Mouse (Mus musculus): ENCODE results near the gene Zfpl1. TPM values are rescaled to one million over a fixed set of nuclear protein-coding genes. Genes with fewer than 3 reads are reported as not detected.
"Not testable (repeated sequence)": the region's sequence is repeated elsewhere in the genome, so short reads cannot be mapped to it uniquely, and the experiment has no call there.

Zfpl1 gene
- total RNA-seq (2021), result 10 to 100 TPM; 38.9 to 43.5 TPM
- polyA plus RNA-seq (2012; rRNA removed), result 91.2 and 122 TPM in 2 replicates
- long read RNA-seq, transcript Zfpl1-201 (8 exons, 1,287 nt), result minor isoform, 7 of 29 reads
- long read RNA-seq, transcript Zfpl1-208 (8 exons, 922 nt), result major isoform, 15 of 29 reads
- long read RNA-seq, partial matches to known transcripts, result 2 of 29 reads
- long read RNA-seq, other reads (novel, unspliced or antisense), result 5 of 29 reads

DNA sequence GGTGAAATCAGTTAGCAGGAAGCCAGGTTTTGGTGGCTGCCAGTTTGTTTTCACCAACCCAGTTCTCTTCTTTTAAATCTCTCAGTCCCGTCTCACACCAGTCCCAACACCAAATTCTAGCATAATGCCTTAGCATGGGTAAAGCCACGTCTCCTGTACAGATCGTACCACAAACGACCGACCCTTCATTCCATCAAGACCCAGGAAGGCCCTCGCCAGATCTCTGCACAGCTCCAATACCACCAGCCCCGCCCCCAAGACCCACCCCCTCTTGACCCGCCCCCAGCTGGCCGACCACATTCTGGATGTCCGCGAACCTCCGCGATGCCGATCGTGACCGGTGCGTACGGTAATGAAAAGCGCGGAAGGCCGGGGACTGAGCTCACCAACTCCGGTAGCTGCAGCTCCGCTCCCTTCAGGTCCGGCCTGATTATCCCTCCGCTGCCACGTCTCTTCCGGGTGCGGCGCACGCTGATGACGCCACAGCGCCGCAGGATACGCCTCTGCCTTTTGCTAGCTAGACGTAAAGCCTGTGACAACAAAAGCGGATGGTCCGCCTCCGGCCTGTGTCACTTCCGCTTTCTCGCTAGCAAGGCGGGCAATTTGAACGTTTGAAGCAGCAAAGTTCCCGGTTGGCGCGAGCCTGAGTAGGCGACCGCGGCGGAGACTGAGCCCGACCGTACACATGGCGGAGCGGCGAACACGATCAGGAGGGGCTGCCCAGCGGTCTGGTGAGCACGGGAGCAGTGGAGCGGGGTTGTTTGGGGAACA lies at the start of gene Zfpl1, which contains the start of gene Cdca5:
TSS of gene Zfpl1 (minus strand) at position 479 of the 771 bp plus-strand sequence.
TSS of gene Cdca5 (plus strand) at position 506 of the 771 bp plus-strand sequence.
- DNase-seq, result peak; percentile 96

DNA sequence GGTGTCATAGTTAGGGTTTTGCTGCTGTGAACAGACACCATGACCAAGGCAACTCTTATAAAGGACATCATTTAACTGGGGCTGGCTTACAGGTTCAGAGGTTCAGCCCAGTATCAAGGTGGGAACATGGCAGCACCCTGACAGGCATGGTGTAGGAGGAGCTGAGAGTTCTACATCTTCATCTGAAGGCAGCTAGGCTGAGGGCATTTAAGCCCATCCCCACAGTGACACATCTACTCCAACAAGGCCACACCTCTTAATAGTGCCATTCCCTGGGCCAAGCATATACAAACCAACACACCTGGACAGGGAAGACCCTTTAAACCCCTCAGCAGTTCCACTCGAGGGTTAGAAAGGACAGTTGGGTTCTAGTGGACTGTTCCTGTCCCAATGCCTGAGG lies 48.4 kb upstream of the Zfpl1 start:
- not testable (repeated sequence) for DNase-seq

DNA sequence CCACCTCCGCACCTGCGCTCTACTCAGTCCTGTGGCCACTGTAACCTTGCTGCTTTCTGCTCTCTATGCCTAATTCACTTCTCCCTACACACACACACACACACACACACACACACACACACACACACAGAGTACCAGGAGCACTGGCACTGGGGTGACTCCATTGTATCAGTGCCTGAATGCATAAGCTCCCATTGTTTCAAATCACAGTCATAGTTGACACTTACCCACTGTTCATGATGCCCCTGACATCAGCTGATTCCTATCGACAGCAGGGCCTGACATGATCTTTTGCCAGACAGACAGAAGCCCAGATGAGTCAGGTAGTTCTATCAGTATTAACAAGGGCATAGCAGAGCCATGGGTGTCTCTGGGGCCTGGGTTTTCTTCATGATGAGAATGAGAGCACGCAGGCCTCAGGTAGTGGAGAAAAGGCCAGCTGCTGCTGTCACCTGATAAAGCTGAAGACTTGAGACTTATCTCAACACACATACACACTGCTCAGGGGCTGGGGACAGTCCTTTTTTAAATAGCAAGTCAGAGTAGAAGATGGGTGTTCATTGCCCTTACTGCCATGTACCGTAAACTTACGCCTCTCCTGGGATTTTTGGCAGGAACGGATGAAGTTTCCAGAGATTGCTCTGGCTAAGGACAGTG lies 47.5 kb upstream of the Zfpl1 start:
- no peak for DNase-seq

DNA sequence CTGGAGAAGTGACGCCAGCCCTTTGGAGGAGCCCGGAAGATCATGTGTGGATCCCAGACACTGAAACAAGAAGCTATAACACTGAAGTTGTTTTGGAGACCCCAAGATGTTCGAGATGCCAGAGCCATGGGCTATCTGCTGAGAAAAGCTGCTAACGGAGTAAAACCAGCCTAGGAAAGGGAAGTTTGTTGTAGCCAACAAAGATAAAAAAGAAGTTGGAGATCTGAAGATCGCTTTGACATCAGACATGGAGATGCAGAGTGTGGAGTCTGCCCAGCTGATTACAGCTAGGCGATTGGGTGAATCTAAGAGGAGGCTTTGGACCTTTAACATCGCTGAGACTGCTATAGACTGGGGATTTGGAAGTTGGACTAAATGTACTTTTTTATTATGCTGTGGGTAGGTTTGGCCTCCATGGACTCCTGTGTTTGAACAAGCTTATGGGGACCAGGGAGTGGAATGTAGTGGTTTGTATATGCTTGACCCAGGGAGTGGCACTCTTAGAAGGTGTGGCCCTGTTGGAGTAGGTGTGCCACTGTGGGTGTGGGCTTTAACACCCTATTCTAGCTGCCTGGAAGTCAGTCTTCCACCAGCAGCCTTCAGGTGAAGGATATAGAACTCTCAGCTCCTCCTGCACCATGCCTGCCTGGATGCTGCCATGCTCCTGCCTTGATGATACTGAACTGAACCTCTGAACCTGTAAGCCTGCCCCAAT lies 45.8 kb upstream of the Zfpl1 start:
- not testable (repeated sequence) for DNase-seq

DNA sequence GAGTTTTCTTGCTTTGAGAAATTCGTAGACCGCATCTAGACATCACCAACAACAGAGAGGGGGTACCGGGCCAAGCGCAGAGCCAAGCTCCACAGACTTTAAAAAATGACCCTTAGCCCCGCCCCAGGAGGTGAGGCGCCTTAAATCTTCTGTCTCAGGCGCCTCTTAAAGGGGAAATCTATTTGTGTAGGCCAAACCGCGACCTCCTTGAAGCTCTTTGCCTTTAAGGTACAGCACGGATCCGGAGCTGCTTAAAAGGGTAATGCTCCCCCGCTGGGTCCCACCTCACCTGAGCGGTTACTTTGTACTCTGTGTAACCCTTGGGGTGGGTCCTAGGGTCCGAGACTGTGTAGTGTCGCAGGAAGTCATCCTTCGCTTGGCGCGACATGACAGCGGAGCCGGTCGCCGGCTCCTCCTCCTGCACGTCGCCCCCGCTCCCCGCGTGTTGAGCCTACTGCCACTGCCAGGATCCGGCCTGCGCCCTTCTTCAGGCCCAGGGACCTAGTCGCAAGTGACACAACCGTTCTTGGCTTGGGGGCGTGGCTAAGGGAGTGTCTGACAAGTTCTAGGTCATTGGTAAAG lies 43.1 kb upstream of the Zfpl1 start, which contains the start of gene Snx15:
TSS of gene Snx15 (minus strand) at position 545 of the 582 bp plus-strand sequence.
- DNase-seq, result peak; percentile 97

DNA sequence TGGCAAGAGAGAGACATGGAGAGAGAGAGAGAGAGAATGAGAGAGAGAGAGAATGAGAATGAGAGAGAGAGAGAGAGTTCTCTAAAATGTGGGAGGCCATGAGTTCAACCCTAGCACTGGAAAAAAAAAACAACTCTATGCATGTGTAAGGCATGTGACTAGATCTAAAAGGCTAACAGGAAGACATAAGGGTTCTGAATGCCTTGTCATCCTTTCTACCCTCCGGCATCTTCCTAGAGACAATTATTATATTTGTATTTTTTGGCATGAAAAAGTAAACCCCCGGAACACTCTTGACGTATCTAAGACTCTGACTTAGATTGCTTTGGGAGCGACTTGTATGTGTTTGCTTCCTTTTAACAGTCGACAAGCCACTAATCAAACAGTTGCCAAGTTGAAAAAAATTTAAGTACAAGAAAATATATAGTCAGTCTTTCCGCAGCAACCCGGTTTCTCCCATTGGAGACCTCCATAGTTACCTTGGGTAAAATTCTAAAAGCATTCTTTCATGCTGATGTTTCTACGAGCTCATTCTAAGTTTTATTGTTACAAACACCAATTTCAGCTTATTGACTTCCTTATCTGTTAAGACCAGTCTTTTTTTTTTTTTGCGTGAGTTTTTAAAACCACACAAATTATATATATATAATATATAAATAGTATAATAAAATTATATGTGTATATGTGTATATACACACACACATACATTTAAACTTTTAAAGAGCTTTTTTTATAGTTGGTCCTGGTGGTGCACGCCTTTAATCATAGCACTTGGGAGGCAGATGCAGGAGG lies 42.2 kb upstream of the Zfpl1 start:
- DNase-seq, result no peak

DNA sequence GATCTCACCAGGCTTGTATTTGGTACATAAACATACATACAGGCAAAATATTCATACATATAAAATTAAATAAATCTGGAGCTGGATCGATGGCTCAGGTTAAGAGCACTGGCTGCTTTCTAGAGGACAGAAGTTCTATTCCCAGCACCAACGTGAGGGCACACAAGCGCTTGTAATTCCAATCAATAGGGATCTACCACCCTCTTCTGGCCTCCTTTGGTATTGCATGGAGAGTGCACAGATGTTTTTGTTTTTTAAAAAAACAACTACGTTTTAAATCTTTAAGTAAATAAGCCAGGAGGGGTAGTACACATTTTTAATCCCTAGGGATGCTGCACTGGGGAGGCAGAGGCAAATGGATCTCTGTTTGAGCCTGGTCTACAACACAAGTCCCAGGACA lies 41.5 kb upstream of the Zfpl1 start:
- DNase-seq, result no peak

DNA sequence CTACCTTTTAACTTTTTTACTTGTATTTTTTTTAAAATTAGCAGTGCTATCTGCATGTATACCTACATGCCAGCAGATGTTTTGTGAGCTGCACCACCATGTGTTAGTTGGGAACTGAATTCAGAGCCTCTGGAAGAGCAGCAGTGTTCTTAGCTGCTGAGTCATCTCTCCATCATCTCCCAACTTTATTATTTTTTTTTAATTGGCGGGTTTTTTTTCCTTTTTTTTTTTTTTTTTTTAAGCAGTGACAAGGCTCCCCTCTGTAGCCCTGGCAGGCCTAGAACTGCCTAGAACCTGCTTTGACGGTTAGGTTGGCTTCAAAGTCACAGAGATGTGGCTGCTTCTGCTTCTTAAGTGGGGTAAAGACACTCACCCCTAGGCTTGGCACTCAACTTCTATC lies 40.1 kb upstream of the Zfpl1 start:
- DNase-seq, result no peak

DNA sequence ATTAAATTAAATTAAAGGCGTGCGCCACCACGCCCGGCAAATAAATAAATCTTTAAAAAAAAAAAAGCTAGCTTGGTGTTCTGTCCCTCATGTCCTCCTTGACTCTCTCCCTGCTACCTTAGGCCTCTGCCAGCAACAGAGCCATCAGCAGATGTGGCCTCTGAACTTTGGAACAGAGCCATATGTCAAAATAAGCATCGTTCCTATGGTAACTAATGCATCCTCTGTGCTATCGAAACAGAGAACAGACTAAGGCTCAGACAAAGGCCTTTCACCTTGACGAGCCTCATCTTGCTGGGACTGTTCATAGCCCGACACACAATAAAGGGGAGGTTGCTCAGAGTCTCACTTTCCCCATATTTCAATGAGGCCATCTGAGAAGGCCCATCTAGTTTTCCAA lies 38.6 kb upstream of the Zfpl1 start:
- no peak for DNase-seq

DNA sequence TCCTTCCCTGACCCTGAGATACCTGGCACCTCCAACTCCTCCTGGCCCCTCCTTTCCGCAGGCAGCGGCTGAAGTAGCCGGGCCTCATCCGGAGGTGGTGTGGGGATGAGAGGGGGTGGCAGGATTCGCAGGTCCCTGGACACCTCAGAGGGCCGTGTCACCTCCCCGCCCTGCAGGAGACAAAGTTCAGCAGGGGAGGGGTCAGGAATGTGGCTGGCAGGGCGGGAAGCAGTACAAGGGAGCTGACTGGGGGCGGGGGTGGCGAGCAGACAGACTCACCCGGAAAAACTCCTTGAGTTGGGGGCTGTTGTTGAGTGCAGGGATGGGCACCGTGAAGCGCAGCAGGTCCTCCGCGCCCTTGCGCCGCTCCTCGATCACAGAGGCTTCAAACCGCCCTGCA lies 37.0 kb upstream of the Zfpl1 start:
- DNase-seq, result no peak

DNA sequence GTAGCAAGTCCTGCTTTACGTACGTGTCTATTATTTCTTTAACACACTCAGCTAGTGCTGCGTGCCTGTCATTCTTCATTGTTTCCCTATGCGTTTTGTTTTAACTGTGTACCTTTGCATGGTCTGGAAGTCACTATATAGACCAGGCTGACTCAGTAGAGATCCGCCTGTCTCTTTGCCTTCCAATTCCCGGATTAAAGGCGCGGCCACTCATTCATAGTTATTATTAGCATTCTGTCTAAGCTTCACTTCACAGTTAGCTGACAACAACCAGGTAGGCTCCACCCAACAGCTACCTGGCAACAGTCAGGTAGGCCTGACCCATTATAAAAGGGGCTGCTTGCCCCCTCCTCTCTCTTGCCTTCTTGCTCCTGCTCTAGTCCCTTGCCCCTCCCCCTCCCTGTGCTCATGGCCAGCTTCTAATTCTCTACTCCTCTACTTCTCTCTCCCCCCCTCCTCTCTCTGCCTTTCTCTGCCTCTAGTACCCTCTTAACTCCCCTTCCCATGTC lies 34.0 kb upstream of the Zfpl1 start:
- no peak for DNase-seq

DNA sequence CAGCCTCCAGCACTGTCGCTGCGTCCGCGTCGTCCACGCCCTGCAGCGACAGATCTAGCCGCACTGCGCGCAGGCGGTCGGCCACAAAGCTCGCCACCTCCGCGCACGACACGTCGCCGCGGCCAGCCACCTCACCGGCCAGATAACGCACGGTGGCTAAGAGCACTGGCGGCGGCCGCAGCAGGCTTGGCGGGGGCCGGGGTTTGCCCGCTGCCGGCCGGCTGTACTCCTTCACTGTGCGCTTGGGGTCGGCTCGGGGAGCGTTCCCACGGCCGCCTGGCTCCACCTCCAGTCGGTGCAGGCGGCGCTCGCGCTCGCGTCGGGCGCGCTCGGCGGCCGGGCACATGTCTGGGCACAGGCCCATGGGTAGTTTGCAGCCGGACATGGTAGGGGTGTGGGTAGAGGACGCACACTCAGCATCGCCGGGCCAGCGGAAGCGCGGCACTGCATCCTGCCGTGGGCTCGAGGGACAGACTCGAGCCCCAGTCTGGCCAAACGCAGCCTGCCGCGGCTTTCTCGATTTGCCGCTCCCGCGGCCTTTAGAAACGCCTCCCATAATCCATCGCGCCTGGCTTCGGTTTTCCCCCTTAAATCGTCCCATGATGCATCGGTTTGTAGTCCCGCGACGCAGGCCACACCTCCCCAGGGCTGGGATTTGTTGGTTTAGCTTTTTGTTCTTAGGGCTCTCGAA lies 33.4 kb upstream of the Zfpl1 start, which contains the start of gene Sac3d1:
TSS of gene Sac3d1 (minus strand) at position 665 of the 691 bp plus-strand sequence.
- DNase-seq, result peak; percentile 94

DNA sequence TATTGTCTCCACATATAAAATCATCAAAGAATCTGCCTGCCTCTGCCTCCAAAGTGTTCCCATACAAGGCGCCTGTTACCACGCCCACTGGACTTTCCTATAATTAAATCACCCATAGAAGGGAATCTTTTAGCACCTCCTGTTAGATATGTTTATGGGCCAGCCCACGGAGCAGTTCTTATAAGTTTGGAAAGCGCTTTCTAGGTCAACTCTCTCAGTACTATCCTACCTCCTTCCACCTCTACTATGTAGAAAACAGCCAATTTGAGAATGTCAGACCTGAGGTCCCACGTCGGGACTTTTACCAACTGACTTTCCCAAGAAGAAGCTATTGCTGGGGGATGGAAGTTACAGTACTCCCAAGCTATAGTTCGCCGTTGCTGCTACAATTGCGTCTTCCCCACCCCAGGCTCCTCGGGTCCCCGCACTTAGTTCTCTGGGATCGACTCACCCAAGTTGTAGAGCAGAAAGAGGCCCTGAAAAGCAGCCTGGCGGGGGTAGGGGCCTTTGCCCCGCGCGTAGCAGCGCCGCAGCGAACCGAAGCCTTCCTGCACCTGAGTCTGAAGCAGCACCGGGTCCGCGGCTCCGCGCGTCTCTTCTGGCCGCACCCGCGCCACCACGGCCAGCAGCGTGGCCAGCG lies 32.7 kb upstream of the Zfpl1 start:
- no peak for DNase-seq

DNA sequence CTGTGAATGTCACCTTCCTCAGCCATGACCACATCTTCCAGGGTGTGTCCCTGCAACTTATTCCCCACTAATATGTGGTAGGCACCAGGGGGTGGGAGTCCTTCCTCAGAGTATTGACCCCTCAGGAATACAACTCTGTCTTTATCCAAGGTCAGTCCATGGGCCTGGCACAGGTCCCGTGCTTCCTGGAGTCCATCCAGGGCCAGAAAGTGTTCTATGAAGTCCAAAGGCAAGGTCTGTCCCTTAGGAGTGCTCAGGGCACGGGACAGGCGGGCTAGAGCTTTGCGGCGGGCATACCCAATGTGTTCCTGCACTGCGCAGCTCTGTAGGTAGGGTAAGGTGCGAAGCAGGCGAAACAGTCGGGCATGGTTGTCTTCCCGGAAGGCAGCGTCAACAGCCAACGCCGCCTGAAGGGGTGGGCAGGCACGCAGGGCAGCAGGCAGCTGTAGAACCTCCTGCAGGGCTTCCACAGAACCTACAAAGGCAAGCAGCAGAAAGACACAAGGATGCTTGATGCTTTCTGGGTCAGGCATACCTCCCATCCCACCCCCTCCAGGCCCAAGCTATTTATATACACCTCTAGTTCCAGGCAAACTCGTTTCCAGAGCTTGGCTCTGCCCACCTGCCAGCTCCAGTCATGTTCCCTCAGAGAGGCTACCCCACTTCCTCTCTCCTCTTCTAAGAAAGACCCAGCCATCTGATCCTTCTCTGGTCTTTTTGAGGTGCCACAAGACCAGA lies 31.5 kb upstream of the Zfpl1 start:
- peak; percentile 45 for DNase-seq

DNA sequence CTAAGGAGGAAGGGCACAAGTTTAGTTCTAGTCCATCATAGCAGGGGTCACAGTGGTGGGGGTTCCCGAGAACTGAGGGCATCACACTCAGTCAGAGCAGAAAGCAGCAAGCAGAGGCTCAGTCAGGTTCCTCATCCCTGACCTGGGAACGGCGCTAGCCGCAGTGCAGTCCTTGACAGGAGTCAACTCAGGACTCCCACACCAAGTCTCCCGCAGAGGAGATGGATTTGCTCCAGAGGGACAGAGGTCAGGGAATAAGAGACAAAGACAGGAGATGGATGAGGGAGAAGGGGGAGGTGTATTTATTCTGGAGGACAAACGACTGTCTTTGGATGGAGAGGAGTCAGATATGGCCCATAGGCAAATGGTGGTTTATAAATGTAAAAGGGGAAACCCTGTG lies 28.4 kb upstream of the Zfpl1 start:
- no peak for DNase-seq

DNA sequence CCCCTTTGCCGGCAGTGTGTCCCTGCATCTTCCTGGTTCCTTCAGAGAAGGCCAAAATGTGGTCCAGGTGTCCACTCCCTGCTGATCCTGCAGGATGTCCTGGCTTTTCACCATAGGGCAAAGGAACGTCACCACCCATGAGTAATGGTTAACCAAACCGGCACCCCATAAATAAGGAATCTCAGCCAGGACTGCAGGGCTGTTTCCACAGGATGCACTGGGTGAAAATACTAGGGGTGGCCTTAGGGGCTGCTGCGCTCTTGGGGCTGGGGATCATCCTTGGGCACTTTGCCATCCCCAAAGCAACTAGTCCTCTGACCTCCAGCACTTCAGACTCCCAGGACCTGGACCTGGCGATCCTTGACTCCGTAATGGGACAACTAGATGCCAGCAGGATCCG lies 20.8 kb upstream of the Zfpl1 start, which contains the start of gene Naaladl1:
TSS of gene Naaladl1 (plus strand) at position 197 of the 400 bp plus-strand sequence.
- no peak for DNase-seq

DNA sequence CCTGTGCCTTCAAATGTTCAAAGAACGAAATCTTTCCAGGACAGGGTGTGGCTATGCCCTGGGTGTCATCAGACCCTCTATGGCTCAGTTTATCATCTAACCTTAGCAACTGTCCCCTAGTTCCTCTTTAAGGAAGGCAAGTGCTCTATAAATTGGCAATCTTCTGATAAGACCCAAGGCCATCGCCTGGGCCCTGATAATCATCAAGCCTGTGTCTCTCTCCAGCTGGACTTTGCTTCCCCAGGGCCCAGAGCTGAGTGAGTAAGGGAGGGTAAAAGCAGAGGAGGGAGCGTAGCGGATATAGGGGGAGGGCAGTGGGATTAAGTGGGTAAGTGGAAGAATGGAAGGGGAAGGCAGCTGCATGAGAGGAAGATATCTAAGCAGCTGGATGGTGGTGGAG lies 19.7 kb upstream of the Zfpl1 start:
- DNase-seq, result no peak

DNA sequence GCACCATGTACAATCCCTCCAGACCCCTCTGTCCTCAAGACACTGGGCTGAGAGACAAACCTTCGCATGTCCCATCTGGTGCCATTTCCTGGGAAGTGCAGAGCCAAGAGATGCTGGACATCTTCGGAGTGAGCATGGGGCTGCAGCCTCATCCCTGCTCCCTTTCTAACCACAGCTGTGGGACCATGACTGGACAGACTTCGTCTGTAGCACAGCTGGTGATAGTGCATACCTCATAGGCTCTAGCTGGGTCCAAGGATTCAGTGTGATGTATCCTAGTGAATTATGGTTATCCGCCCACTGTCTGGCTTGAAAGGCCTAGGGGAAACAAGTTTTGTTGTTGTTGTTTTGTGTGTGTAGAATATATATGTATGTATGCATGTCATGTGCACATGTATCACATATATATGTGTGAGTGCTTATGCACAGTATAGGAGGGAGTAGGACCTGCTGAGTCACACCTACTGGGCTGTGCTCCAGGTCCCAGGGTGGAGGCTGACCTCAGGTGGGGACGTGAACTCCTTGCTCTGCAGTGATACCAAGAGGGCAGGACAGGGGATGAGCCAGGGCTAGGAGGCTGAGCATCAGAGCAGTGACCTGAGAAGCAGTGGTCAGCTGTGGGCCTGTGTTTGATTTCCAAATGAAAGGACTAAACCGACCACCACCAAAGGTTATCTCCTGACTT lies 17.6 kb upstream of the Zfpl1 start:
- no peak for DNase-seq

Data from adrenal gland, adult 2 months (tissue).